Mouse (Mus musculus): ENCODE measurements at regions not wholly inside any gene's neighbourhood (a gene's known extent, or its start where the extent isn't known, plus 50 kb on each side); places are given as distances from the start of the nearest gene placed in this dataset.

GRCm38 (mm10) chr5:134809121-134809520, 62.0 kb upstream of the Eln start:
- TF ChIP-seq POLR2A (IDR thresholded peaks at IDR 0.05; ENCODE audit: control insufficient read depth, extremely low read depth, insufficient read depth, low read length, poor library complexity) (no peak), CTCF (IDR thresholded peaks at IDR 0.05; ENCODE audit: borderline replicate concordance, control insufficient read depth, extremely low read depth, insufficient read depth, low read length, poor library complexity) (no peak)

All from thymus, adult 2 months (tissue).